Mouse (Mus musculus): Measurements from ENCODE around the gene Larp6.

GRCm38 (mm10) chr9:60715828-60716227, 3.0 kb downstream of the Larp6 start:
- TF ChIP-seq CTCF (IDR thresholded peaks at IDR 0.05; ENCODE audit: insufficient read depth, low read length) (peak; percentile 36), POLR2A (IDR thresholded peaks at IDR 0.05; ENCODE audit: borderline replicate concordance, extremely low read depth, low read depth, low read length) (no peak)

Measured in lung, adult 2 months (tissue).